Mouse (Mus musculus): ENCODE results near the gene Akt3.

- TF ChIP-seq CTCF (IDR thresholded peaks at IDR 0.05) (no peak), EP300 (IDR thresholded peaks at IDR 0.05) (no peak)
These were observed 78.4 kb downstream of the Akt3 start for GRCm38 (mm10) chr1:177179635-177180034.
